Mouse (Mus musculus) ZHBTc4 (cell line): Measurements from ENCODE around the gene Cdca4.

Experiments used
- DNase-seq: peaks from one replicate; pipeline ENCODE4 v3.0.0-alpha.2; 2011; ENCODE audit warnings: low read depth, low spot score

Cdca4 gene

DNA sequence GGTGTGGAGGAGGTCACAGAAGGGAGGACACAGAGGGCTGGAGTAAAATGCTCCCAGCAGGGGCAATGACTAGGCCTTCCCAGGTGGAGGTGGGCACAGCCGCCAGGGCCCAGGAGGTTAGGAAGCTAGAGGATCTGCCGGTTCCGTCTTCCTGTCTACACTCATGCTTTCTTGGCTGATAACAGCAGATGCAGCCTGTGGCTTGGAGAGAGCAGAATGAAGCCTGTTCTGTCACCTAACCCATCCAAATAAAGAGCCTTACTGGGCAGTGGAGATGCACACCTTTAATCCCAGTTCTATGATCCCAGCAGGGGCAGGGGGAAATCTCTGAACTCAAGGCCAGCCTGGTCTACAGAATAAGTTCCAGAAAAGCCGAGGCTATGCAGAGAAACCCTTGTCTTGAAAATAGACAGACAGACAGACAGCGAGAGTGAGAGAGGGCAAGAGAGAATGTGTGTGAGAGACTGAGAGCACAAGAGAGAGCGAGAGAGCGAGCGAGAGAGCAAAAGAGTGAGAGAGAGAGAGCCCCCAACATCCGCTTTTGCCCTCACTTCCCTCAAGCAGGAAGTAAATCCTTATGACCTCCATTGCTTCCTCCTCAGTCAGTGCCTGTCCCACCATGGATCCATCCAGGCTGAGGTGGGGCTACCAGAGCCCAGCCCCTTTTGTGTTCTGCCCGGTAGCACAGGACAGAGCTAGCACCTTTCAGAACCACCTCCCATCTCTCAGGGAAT, 29.8 kb downstream of the Cdca4 start:
- DNase-seq = no peak

DNA sequence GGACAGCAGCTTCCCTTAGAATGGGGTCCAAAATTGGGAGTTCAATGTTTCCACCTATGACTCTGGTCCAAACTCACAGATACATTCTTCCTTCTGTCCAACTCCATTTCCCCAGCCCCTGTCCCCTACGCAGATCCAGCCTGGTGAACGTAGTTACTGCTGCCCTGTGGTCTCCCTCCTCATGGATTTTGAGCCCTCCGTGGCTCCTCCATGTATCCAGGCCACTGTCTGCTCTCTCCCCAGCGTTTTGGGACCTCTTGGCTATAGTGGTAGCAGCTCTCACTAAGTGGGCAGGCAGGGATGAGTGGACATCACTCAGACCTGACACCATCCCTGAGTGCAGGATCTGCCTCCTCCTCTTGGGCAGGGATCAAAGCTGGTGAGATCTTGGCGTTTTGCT, 30.5 kb downstream of the Cdca4 start:
- DNase-seq = no peak

DNA sequence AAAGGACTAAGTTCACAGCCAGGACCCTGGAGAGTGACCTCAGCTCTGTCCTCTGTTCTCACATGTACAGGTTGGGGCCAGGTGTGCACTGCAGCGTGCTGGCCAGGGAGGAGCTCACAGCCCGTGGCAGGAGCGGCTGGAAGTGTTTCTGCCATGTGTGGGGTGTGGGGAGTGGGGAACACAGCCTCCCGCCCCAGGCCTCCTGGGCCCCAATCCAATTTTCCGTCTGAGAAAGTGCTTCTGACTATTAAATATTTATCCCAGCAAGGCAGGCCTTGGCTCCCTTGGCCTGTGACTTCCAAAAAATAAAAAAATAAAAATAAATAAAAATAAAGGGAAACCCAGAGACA, 30.9 kb downstream of the Cdca4 start:
- no peak for DNase-seq

DNA sequence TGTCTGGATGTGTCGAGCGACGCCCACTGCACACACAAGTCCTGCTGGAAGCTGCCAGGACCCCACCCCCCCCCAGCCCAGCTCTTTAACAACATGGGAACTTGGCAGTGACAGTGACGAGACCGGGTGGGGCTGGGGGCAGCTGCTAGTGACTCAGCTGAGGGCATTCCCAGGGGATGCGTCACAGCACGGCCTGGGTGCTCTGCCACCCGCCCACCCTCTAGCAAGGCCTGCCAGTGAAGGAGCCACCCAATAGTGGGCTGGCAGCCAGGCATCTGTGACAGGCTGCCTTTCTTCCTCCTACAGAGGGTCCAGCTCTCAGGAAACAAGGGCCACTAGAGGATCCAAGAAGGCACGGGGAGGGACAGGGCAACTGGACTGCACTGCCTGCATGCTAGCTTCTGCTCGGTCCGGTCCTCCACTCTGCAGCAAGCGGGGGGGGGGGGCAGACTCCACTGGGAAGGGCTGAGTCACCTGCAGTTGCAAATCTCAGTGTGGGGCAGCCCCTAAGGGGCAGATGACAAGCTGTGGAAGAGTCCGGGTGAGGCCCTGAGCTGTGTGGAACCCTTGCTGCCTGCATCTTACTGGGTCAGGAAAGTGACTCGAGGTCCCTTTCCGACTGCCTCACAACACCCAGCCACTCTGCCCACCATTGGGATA, 31.4 kb downstream of the Cdca4 start:
- DNase-seq = no peak

DNA sequence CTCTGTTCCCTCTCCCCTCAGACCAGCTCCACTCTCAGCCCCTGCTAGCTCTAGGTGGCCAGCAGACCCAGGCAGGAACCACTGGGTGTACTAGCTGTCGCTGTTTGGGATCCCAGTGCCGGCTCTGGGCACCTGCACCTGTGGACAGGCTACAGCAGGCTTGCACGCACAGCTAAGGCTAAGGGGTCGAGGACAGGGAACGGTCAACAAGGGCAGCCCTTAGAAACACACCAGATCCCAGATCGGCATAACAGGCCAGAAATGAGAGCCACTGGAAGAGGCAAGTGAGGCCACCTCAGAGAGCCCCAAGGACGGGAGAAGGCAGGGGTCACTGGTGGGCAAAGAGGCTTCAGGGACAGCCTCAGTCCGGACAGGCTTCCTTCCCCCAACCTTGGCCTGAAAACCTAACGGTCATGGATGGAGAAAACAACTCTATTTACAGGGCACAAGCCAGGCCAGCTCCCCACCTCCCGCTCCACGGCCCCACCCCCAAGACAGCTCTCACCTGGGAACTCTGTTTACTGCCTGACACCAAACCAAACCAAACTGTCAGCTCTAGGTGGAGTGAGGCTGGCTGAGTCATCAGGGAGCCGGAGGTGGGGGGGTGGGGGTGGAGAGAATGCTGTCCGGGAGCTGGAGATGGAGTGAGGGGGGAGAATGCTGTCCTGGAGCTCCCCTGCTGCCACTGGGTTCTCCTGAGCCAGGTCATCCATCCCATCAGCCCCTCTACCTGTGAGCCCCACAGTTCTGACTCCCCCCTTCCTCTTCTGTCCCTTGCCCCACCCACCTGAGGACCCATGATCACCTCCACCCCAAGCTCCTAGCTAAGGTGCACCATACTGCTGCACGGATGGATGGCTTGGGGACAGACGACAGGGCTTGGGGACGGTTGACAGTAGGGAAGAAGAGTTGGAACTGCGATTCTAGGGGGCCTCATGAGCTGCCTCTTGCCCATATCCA, 32.4 kb downstream of the Cdca4 start:
- DNase-seq = no peak

DNA sequence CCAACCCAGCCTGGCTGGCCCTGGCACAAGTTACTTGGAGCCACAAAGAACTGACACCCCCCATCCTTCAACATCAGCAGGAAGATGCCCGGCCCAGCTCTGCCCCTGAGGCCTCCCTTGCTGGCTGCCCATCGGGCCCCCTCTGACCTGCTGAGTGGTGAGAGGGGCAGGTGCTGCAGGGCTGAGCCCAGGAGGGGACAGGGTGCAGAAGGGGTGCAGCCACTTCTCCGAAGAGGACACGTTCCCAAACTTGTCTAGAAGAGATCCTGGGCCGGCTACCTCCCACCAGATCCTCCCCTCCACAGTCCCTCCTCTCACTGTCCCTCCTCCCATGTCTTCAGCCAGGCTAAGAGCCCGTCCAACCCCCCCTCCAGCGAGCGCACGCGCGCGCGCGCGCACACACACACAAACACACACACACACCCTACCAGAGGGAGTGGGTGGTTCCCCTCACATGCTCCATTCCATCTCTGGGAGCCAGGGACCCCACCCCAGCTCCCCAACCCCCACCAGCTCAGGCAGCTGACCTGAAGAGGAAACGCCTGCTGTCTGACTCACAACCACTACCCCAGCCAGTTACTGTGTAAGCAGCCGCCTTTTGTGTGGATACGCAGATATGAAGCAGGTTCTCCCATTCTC, 33.6 kb downstream of the Cdca4 start:
- peak; percentile 81 for DNase-seq

DNA sequence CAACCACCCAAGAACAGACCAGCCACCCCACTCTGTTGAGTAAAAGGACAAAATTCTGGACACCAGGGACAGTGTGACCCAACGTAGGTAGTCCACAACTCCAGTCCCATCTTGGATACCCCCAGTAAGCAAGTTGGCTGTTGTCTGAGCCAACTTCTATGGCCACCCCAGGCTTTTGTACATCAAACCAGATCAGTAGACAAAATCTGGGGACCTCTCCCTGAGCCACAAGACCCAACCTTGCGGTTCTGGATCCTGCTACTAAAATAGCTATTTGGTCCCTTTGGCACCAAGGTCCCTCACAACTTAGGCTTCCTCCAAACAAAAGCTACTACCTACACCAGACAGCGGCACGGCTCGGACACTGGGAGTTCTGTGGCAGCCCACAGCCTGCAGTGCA, 34.2 kb downstream of the Cdca4 start:
- DNase-seq = no peak

DNA sequence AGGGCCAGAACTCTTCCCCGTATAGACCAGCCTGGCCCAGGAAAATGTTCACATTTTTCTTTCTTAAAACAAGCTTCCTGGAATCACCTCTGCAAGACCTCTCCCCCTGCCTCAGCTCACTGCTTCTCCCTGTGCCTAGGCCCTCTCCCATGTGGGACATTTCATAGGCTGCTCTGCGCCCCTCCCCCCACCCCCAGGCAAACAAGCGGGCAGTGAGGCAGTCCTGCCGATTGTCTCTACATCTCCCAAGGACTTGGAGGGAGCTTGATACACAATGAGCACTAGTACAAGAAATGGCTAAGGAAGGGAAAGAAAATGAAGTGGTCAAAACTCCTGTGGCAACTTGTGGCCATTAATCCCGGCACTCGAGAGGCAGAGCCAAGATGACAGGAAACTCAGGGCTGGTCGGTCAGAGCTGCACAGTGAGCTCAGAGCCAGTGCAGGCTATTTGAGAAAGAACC, 34.8 kb downstream of the Cdca4 start:
- DNase-seq = no peak

DNA sequence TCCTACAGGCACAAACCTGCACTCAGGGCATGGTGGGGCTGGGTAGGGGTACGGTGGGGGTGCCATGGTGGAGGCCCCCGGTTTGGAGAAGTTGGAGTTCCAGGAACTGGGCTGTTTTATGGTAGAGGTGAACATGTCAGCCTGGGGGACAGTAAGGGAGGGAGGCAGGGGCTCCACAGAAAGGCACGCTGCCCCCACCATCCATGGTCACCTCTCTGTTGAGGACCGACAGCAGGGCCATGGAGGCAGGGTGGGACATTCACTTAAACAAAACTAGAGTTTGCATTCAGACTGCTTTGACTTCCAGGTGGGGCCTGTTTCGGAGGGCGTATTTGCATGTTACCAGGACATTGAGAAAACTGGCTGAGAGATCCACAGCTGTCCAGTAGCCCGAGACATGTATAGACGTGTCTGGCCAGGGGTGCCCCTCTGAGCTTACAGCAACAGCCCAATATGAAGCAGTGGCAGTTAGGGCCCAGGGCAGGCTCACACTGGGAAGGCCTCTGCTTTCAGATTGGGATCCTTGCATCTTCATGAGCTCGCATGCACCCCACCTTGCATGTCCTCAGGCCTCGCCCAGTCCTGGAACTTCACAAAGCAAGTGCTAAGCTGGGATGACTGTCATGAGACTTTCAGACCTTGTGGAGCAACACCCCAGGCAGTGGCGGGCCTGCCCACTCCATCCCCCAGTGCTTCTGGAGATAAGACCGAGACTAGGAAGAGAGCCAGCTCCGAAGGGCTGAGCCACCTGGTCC, 35.4 kb downstream of the Cdca4 start:
- DNase-seq = peak; percentile 86

DNA sequence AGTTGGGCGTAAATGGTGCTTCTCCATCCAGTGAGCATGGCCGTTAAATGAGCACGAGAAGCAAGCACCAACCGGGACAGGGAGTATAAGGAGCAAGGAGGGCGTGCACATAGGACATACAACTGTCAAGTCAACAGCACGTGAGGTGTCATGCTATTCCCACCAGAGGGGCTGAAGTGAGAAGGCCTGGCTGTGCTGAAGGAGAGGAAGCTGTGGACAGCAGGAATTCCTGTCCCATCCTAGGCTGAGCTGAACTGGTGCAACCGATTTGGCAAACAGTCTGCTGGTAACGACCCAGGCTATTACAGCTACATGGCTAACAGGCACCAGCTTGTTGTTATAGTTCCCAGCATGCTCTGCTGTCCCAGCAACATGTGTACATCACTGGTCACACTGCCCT, 38.2 kb downstream of the Cdca4 start:
- DNase-seq = no peak

DNA sequence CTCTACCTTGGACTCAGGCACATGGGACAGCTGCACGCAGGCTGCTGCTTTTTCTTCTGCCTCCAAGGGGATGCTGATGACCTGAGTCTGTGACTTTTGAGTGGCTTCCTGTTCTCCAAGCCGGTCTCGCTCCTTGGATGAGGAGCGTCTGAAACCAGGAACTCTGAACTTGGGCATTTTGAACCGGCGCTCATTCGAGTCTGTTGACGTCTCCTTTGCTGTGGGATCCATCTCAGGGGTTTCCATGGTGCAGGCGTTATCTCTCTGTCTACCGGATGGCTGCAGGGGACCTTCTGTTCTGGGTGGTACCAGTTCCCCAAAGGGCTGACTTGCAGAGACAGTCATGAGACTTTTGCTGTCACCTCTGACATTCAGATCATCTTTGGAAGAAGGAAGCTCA, 54.7 kb downstream of the Cdca4 start:
- DNase-seq = no peak

DNA sequence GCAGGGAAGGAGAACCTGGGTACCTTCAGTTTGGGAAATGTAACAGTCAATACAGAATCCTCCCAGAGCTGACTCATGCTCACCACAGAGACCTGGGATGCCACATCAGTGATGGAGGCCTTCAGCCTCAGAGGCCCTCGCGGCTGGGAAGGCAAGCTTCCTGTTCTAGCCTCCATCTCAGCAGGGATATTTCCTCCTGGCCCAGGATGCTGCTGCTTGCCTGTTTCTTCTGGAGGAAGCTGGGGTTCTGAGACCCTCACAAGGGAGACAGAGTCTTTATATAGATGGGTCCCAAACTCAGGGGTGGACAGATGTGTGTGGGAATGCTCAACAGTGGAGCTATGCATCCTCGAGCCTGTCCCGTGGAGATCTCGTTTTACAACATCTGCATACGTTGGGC, 55.2 kb downstream of the Cdca4 start:
- DNase-seq = no peak

DNA sequence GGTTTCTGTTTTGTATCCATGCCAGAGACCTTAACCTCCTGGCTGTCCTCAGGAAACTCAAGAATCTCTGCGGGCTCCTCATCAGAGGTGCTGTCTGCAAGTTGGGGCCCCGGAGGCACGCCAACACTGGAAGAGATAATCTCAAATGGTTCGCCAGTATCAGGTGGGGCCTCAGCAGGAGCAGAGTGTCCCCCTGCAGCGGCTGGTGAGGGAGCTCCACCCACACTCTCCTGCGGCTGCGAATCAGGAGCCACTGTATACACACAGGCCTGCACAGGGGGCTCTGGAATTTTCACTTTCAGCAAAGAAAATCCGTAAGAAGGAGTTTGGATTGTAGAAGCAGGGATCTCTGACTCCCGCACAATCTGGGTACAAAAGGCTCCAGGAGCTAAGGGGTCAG, 55.9 kb downstream of the Cdca4 start:
- no peak for DNase-seq

DNA sequence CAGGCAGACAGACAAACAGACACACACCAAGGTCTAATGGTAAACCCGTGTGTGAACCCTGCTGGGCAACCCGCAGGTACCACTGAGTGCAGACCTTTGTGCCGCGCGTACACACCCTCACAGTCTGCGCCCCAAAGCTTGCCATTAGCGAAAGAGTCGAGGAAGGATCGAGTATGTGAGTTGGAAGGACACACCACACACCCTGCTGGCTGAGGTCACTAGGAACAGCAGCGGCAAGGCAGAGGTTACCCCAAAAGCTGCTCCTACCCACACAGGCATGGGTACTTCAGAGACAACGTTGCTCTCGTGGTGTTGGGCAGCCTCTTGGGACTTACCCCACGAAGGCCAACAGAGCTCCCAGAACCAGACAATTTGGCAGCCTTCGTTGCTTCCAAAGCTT, 56.9 kb downstream of the Cdca4 start:
- DNase-seq = no peak

DNA sequence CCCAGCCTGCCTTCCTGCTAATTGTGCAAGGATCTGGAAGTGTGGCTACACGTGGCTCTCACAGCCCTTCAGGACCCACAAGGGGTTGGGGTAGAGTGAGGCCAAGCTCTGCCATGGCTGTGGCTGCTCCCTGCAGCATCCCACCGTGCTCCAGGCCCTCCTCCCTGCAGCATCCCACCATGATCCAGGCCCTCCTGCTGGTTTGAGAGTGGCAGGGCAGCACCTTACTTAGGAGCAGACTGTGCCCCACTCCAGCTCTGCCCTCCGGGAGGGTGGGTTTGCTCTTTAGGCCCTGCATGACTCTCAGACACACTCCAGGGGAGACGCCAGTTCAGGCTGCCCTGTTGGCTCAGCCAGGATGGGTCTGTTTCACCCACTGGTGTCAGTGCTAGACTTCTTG, 58.8 kb downstream of the Cdca4 start:
- DNase-seq = no peak
